Mouse (Mus musculus) spleen, adult 2 months (tissue): ENCODE results near the gene Pard3. TPM values are rescaled to one million over a fixed set of nuclear protein-coding genes. Genes with fewer than 3 reads are reported as not detected.

ENCODE experiments used
- DNase-seq, 2 experiments: peaks; one replicate each; pipeline versions ENCODE4 v3.0.0 to v3.0.0-alpha.2; 2012 to 2021; ENCODE audit warnings: low spot score in 2 of 2, low read depth in 1 of 2
- H3K27ac ChIP-seq: fragments of 200-500 bp; 2 replicates; pipeline ENCODE4 v1.5.1; 2012; ENCODE audit warnings: low read length, inconsistent platforms; ENCODE audit not compliant: insufficient read depth
- H3K27me3 ChIP-seq: fragments of 200-500 bp; 2 replicates; pipeline ENCODE4 v1.6.1; 2012; ENCODE audit warnings: mild to moderate bottlenecking, moderate library complexity, low read length, inconsistent platforms; ENCODE audit not compliant: control insufficient read depth, insufficient read depth
- H3K36me3 ChIP-seq: fragments of 200-500 bp; 2 replicates; pipeline ENCODE4 v1.6.1; 2012; ENCODE audit warnings: mild to moderate bottlenecking, low read length, inconsistent platforms; ENCODE audit not compliant: control insufficient read depth, insufficient read depth
- H3K4me1 ChIP-seq: fragments of 200-500 bp; 2 replicates; pipeline ENCODE4 v1.6.1; 2011; ENCODE audit warnings: inconsistent platforms; ENCODE audit not compliant: control insufficient read depth, insufficient read depth, insufficient read length
- H3K4me3 ChIP-seq: fragments of 200-500 bp; 2 replicates; pipeline ENCODE4 v1.5.1; 2011; ENCODE audit warnings: mild to moderate bottlenecking, inconsistent platforms; ENCODE audit not compliant: insufficient read depth, insufficient read length; ENCODE audit errors: extremely low read depth
- CTCF ChIP-seq: fragments of 200-500 bp; IDR thresholded peaks from 2 replicates; pipeline ENCODE4 v1.5.1; 2011; ENCODE audit warnings: mild to moderate bottlenecking, inconsistent platforms; ENCODE audit not compliant: insufficient read depth, insufficient read length, insufficient replicate concordance; ENCODE audit errors: extremely low read depth
- POLR2A ChIP-seq: fragments of 200-500 bp; IDR thresholded peaks from 2 replicates; pipeline ENCODE4 v1.6.1; 2011; ENCODE audit warnings: low read depth, low read length, inconsistent platforms
- WGBS: fragments of 180-500 bp; shearing (Covaris S2); methylation state at CpG from one replicate; pipeline ENCODE4 v1.1.7; 2018; 5-methylcytosine and 5-hydroxymethylcytosine counted together
- polyA plus RNA-seq: library from polyadenylated mRNA; depleted of rRNA; stranded (reverse); fragments of >200 nt; gene quantifications from 2 replicates; pipeline ENCODE4 v1.2.3, GENCODE M21; 2012

The Pard3 gene
- polyA plus RNA-seq, 1 experiment, result 3.8 TPM

- H3K4me1 ChIP-seq, result no peaks in the 10 kb centered on the region
- TF ChIP-seq CTCF, result no peak
- no peak for TF ChIP-seq POLR2A
- 91% methylated on average over 2 of the region's 2 CpGs for WGBS
- H3K36me3 ChIP-seq, result no peaks in the 10 kb centered on the region
- H3K27ac ChIP-seq, result no peak overlapping the region
- no peak overlapping the region for H3K4me3 ChIP-seq
- no peaks in the 10 kb centered on the region for H3K27me3 ChIP-seq
- DNase-seq, result no peak
Observed at GRCm38 (mm10) chr8:127082486-127082885, 18.8 kb downstream of the Pard3 start.

DNA sequence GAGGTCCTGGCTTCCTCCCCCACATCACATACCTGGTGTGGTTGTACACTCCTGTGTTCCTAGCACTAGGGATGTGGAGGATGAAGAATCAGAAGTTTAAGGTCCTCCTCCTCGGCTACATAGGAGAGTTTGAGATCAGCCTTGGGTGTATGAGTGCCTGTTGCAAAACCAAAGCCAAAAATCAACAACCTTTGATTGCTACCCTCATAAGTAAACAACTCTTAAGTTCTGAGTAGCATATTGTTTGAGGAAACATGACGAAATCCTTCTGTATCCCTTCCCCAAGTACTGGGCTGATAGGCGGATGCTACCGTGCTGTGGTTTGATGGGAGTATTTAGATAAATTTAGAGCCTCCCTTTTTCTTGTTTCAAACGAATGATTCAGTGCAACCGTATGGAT, 20.9 kb downstream of the Pard3 start:
- no peak overlapping the region for H3K4me3 ChIP-seq
- H3K36me3 ChIP-seq, result no peaks in the 10 kb centered on the region
- H3K4me1 ChIP-seq, result no peaks in the 10 kb centered on the region
- TF ChIP-seq CTCF (no peak), POLR2A (no peak)
- DNase-seq, result no peak
- no peak overlapping the region for H3K27ac ChIP-seq
- 83% methylated on average over 6 of the region's 6 CpGs for WGBS
- H3K27me3 ChIP-seq, result no peaks in the 10 kb centered on the region

DNA sequence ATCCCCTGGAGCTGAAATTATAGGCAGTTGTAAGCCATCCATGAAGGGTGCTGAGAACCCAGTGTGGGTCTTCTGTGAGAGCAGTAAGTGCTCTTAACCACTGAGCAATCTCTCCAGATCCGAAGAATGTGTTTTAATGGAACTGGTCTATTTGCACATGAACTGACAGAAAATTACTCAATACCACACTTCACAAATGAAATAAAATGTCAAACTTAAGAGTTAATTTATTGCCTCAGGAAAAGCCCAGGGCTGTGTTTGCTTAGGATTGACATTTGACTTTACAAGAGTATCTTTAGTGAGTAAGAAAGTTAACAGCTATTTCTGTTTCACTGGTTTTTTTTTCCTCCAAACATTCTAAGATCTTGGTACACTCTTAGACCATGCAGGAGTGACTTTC, 23.7 kb downstream of the Pard3 start:
- Histone ChIP-seq H3K36me3 (no peaks in the 10 kb centered on the region), H3K27ac (no peak overlapping the region), H3K4me1 (no peaks in the 10 kb centered on the region), H3K4me3 (no peak overlapping the region), H3K27me3 (no peaks in the 10 kb centered on the region)
- 80% methylated on average over 1 of the region's 1 CpGs for WGBS
- no peak for TF ChIP-seq POLR2A
- TF ChIP-seq CTCF, result no peak
- DNase-seq, result no peak

GRCm38 (mm10) chr8:127088372-127088771, 24.7 kb downstream of the Pard3 start:
- Histone ChIP-seq H3K4me3 (no peak overlapping the region), H3K27me3 (no peaks in the 10 kb centered on the region), H3K36me3 (no peaks in the 10 kb centered on the region), H3K27ac (no peak overlapping the region), H3K4me1 (no peaks in the 10 kb centered on the region)
- TF ChIP-seq POLR2A (no peak), CTCF (no peak)
- DNase-seq, result no peak
- WGBS, result 34% methylated on average over 9 of the region's 9 CpGs

DNA sequence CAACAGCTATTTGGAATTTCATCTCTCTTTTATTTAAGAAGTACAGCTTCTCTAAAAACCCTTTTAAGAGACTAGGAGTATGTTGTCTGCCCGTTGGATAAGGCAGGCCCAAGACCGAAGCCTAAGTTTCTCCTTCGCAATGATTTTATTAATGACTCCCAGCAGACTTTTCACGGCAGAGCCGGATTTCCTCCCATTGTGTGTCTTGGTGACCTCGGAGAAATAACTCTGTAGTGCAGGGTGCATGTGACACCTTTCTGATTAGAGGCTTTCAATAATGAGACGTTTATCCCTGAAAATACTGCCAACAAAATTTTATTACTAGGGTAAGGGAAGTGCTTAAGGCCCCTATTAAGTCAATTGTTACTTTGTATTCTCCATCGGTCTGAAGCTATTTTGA, 25.3 kb downstream of the Pard3 start:
- Histone ChIP-seq H3K4me3 (no peak overlapping the region), H3K27me3 (no peaks in the 10 kb centered on the region), H3K4me1 (no peaks in the 10 kb centered on the region), H3K36me3 (no peaks in the 10 kb centered on the region), H3K27ac (no peak overlapping the region)
- WGBS, result 16% methylated on average over 8 of the region's 8 CpGs
- DNase-seq, result no peak
- TF ChIP-seq CTCF, result no peak
- no peak for TF ChIP-seq POLR2A

DNA sequence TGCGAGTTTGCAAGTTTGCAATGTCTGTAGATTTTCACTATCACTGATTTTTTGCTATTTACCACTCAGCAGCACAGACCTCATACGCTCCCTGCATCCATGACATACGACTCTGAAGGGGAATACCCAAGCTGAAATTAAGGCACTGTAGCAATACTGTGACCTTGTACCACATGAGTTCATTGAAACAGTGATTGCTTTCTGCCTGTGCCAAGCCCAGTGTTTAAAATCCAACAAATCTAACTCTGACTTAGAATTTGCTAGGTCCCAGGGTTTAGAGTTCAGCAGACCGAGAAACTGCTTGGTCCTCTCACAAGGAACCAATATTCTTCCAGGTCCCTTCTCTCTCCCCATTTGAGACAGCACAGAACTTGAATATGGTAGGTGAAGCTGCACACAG, 26.7 kb downstream of the Pard3 start:
- 79% methylated on average over 4 of the region's 4 CpGs for WGBS
- H3K36me3 ChIP-seq, result no peaks in the 10 kb centered on the region
- no peak for DNase-seq
- H3K4me1 ChIP-seq, result no peaks in the 10 kb centered on the region
- no peak overlapping the region for H3K27ac ChIP-seq
- no peak overlapping the region for H3K4me3 ChIP-seq
- TF ChIP-seq CTCF, result no peak
- TF ChIP-seq POLR2A, result no peak
- no peaks in the 10 kb centered on the region for H3K27me3 ChIP-seq

GRCm38 (mm10) chr8:127091936-127092335, 28.2 kb downstream of the Pard3 start:
- H3K27ac ChIP-seq, result no peak overlapping the region

More at GRCm38 (mm10) chr8:127091936-127092335, 28.2 kb downstream of the Pard3 start:
- no peak for DNase-seq
- no peaks in the 10 kb centered on the region for H3K4me1 ChIP-seq
- no peak for TF ChIP-seq CTCF
- no peak for TF ChIP-seq POLR2A
- H3K27me3 ChIP-seq, result no peaks in the 10 kb centered on the region
- H3K4me3 ChIP-seq, result no peak overlapping the region
- 93% methylated on average over 3 of the region's 3 CpGs for WGBS
- no peaks in the 10 kb centered on the region for H3K36me3 ChIP-seq
